Mouse (Mus musculus) limb, embryonic 14.5 days (tissue): ENCODE results near the gene Tmem164. TPM values are rescaled to one million over a fixed set of nuclear protein-coding genes. Genes with fewer than 3 reads are reported as not detected.
"Not testable (repeated sequence)": the region's sequence is repeated elsewhere in the genome, so short reads cannot be mapped to it uniquely, and the experiment has no call there.

Experiments
- ATAC-seq: fragments of 200-750 bp; cut with Nextera tagmentation; 2 replicates; pipeline ENCODE4 v1.8.0; 2017; ENCODE audit warnings: low read depth, moderate number of reproducible peaks, moderate TSS enrichment; ENCODE audit not compliant: low FRiP score
- DNase-seq: peaks from one replicate; pipeline ENCODE4 v3.0.0-alpha.2; 2015; ENCODE audit warnings: low spot score
- H3K27ac ChIP-seq: fragments of 300-500 bp; sonication (generic); replicated peaks from 2 replicates; pipeline ENCODE4 v1.5.1; 2014; ENCODE audit warnings: low read depth, mild to moderate bottlenecking, low read length, moderate library complexity, mixed read lengths
- H3K27me3 ChIP-seq: fragments of 300-500 bp; sonication (generic); 2 replicates; pipeline ENCODE4 v1.6.1; 2014; ENCODE audit warnings: low read length, mixed read lengths; ENCODE audit not compliant: control insufficient read depth, insufficient read depth
- H3K36me3 ChIP-seq: fragments of 300-500 bp; sonication (generic); 2 replicates; pipeline ENCODE4 v1.6.1; 2014; ENCODE audit warnings: mild to moderate bottlenecking, low read length, moderate library complexity, mixed read lengths; ENCODE audit not compliant: control insufficient read depth, insufficient read depth
- H3K4me1 ChIP-seq: fragments of 300-500 bp; sonication (generic); 2 replicates; pipeline ENCODE4 v1.6.1; 2014; ENCODE audit warnings: antibody characterized with exemption, low read length, mixed read lengths; ENCODE audit not compliant: control insufficient read depth, insufficient read depth
- H3K4me2 ChIP-seq: fragments of 300-500 bp; sonication (generic); replicated peaks from 2 replicates; pipeline ENCODE4 v1.6.1; 2014; ENCODE audit warnings: low read depth, mild to moderate bottlenecking, low read length, moderate library complexity; ENCODE audit not compliant: severe bottlenecking
- H3K4me3 ChIP-seq: fragments of 300-500 bp; sonication (generic); replicated peaks from 2 replicates; pipeline ENCODE4 v1.5.1; 2014; ENCODE audit warnings: low read length
- H3K9ac ChIP-seq: fragments of 300-500 bp; sonication (generic); 2 replicates; pipeline ENCODE4 v1.6.1; 2014; ENCODE audit warnings: mild to moderate bottlenecking, low read depth, low read length, moderate library complexity; ENCODE audit not compliant: severe bottlenecking
- H3K9me3 ChIP-seq: fragments of 300-500 bp; sonication (generic); 2 replicates; pipeline ENCODE4 v1.6.1; 2016; ENCODE audit warnings: low read length; ENCODE audit not compliant: control insufficient read depth
- POLR2A ChIP-seq: fragments of 200-500 bp; IDR thresholded peaks from 2 replicates; pipeline ENCODE4 v1.8.0; 2012; ENCODE audit warnings: inconsistent platforms, mild to moderate bottlenecking, moderate library complexity, borderline replicate concordance; ENCODE audit not compliant: insufficient read depth, insufficient read length; ENCODE audit errors: extremely low read depth
- WGBS: fragments of 180-500 bp; shearing (Covaris S2); extraction: QIAGEN DNeasy Blood & Tissue Kit; methylation state at CpG from one replicate; pipeline ENCODE4 v1.1.7; 2014; 5-methylcytosine and 5-hydroxymethylcytosine counted together
- polyA plus RNA-seq, 2 experiments: library from polyadenylated mRNA; depleted of rRNA in 1 of 2; stranded (reverse) in 1 of 2; unstranded in 1 of 2; fragments of >200 nt; fragmentation: Nextera tagmentation in 1 of 2; extraction: Ambion mirVana in 1 of 2; gene quantifications; 2 replicates each; pipeline versions ENCODE4 v1.2.1 to v1.2.3; 2012 to 2014

Tmem164 gene
- 62.2 and 71.4 TPM in 2 replicates for polyA plus RNA-seq (2012; rRNA removed)
- 40.1 and 48.1 TPM in 2 replicates for polyA plus RNA-seq (2014; fragmentation: Nextera tagmentation; extraction: Ambion mirVana)

DNA sequence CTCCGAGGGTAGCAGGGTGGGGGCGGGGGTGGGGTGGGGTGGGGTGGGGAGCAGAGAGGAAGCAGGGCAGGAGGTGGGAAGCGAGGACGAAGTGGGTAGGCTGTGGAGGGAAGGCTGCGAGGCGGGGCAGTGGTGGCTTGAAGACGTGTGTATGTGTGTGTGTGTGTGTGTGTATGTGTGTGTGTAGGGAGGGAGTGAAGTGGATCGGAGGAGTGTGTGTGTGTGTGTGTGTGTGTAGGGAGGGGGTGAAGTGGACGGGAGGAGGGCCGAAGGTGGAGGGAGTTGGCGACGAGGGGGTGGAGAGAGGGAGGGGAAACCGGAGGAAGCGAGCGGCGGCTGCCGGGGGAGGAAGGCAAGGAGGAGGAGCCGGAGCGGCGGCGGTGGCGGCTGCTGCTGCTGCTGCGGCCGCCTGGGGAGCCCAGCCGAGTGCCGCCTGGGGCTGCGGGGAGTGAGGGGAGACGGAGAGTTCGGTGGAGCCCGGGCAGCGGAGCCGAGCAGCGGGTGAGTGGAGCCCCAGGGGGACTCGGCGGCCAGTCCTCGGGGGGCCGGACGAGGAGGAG lies at the start of gene Tmem164:
TSS of gene Tmem164 (plus strand) at position 351 of the 560 bp plus-strand sequence.
- Histone ChIP-seq H3K4me3 (peak within 1 kb of the TSS; percentile 53), H3K27ac (peak within 1 kb of the TSS; percentile 90), H3K4me1 (peaks cover 6% of the 10 kb centered on the region; the same call in 1 of the 2 replicates), H3K9ac (peak within 1 kb of the TSS; percentile 70), H3K36me3 (no peaks in the 10 kb centered on the region), H3K9me3 (no peaks in the 10 kb centered on the region), H3K27me3 (no peaks in the 10 kb centered on the region), H3K4me2 (peak within 1 kb of the TSS; percentile 67)
- no peak for TF ChIP-seq POLR2A
- DNase-seq, result peak; percentile 84
- peak; percentile 84 for ATAC-seq
- 18% methylated on average over 12 of the region's 38 CpGs for WGBS

DNA sequence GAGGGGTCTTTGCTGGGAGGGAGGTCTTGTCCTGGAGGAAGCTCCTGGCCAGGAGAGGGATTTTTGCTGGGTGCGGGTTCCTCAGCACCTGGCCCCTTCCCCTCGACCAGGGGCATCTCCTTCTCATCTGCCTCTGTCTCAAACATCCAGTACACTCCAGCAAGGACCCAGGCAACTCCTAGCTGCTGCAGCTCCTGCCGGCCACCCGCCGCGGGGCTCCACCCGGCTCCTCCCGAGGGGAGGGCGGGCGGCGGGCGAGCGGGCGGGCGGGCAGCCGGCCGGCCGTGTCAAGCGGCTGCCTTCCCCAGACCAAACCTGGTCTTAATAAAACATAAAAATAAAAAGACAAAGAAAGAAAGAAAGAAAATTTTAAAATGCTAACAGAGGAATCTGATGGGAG lies 48.2 kb upstream of the Tmem164 start:
- ATAC-seq, H3K36me3 ChIP-seq, H3K9me3 ChIP-seq, H3K27me3 ChIP-seq, H3K27ac ChIP-seq, DNase-seq, H3K4me1 ChIP-seq, H3K4me3 ChIP-seq, H3K9ac ChIP-seq: not testable (repeated sequence)
- H3K4me2 ChIP-seq, result 0 out of 2 replicates have a peak overlapping the region, but pooled peaks have one; percentile 19
- WGBS, result 29% methylated on average over 17 of the region's 19 CpGs

DNA sequence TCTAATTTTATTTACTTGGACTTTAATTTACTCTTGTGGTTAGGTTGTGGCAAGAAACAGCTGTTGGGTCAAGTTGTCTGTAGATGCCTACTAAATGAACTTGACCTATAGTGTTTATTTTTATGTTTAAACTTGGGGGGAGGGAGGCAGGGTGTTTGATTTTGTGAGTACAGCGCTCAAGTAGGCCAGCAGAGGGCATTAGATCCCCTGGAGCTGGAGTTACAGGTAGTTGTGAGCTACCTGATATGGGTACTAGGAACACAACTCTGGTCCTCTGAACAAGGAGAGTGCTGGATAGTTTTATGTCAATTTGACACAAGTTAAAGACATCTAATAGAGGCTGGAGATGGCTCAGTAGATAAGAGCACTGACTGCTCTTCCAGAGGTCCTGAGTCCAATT lies 34.0 kb upstream of the Tmem164 start:
- H3K9ac ChIP-seq, result no peak overlapping the region
- no peak overlapping the region for H3K4me2 ChIP-seq
- no peaks in the 10 kb centered on the region for H3K4me1 ChIP-seq
- no peaks in the 10 kb centered on the region for H3K36me3 ChIP-seq
- H3K9me3 ChIP-seq, result no peaks in the 10 kb centered on the region
- ATAC-seq (no peak), DNase-seq (no peak)
- no peaks in the 10 kb centered on the region for H3K27me3 ChIP-seq
- WGBS, result 64% methylated on average over 1 of the region's 1 CpGs
- TF ChIP-seq POLR2A, result no peak
- no peak overlapping the region for H3K27ac ChIP-seq
- no peak overlapping the region for H3K4me3 ChIP-seq

DNA sequence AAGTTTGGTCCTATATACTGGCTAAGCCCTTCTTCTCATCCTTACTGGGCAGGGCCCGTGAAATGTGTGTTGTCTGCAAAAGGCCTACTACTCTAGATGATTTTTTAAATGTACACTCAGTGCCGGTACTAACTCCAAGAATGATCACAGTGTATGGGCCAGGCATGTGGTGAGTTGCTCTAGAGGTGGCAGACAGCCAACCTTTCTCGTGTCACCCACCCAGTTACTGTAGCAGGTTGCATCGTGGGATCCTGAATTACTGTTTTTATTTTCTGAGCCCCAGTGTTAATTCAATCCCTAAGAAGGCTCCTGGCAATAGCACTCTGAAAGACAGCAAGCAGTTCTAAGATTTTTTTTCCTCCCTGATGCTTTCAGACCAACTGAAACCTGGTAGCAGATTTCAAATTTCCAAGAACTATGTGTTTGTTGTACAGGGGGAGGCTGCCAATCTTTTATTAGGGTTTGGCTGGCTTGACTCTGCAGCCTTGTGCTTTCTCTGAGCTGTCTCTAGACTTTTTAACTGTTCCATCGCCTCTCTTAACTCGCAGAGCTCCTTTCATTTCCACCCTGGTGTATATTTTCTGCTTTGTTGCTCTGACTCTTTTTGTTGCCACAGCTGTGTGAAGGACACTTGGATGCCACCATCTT lies 31.0 kb upstream of the Tmem164 start:
- no peak overlapping the region for H3K4me3 ChIP-seq
- no peaks in the 10 kb centered on the region for H3K27me3 ChIP-seq
- DNase-seq (peak; percentile 58), ATAC-seq (peak; percentile 62)
- no peak overlapping the region for H3K9ac ChIP-seq
- H3K27ac ChIP-seq, result 0 out of 2 replicates have a peak overlapping the region, but pooled peaks have one; percentile 43
- no peaks in the 10 kb centered on the region for H3K4me1 ChIP-seq
- H3K36me3 ChIP-seq, result no peaks in the 10 kb centered on the region
- no peaks in the 10 kb centered on the region for H3K9me3 ChIP-seq
- WGBS, result 39% methylated on average over 6 of the region's 6 CpGs
- no peak overlapping the region for H3K4me2 ChIP-seq
- TF ChIP-seq POLR2A, result no peak

DNA sequence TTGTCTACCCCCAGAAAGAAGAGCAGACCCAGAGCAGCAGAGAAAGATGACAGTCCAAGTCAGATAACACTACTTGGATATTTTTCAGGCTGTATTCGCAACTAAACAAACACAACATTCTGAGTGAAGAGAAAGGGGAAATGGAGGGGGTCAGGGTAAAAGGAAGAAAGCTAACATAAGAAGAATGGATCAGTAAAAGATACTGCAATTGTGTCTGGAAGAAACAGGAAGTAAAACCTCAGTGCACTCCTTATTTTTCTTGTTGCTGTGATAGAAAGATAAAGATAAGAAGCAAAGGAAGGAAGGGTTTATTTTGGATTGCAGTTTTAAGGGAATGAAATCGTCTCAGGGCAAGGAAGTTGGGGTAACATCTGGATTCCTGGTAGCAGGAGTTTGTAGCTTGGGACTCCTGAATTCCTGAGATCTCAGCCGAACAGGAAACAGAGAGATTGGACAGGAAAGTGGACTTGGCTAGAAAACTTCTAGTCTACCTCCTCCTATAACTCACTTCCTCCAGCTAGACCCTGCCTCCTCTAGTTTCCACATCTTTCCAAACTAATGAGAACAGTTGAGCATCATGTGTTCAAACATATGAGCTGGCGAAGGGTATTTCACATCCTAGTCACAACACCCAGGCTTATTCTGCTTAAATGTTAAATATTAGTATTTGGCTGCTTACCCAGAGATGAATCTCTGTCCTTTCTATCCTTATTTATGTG lies 16.3 kb upstream of the Tmem164 start:
- 45% methylated on average over 4 of the region's 4 CpGs for WGBS
- no peak overlapping the region for H3K4me3 ChIP-seq
- DNase-seq (no peak), ATAC-seq (no peak; the same call in 1 of the 2 replicates)
- H3K9me3 ChIP-seq, result no peaks in the 10 kb centered on the region
- H3K4me1 ChIP-seq, result peaks cover 17% of the 10 kb centered on the region
- no peaks in the 10 kb centered on the region for H3K27me3 ChIP-seq
- peak overlapping the region; percentile 71 for H3K27ac ChIP-seq
- H3K9ac ChIP-seq, result no peak overlapping the region
- no peak overlapping the region for H3K4me2 ChIP-seq
- no peak for TF ChIP-seq POLR2A
- no peaks in the 10 kb centered on the region for H3K36me3 ChIP-seq
